Mouse (Mus musculus) urinary bladder, adult 2 months (tissue): ENCODE data around the gene Hoxc13. TPM values are rescaled to one million over a fixed set of nuclear protein-coding genes. Genes with fewer than 3 reads are reported as not detected.

Experiments
- DNase-seq: peaks from one replicate; pipeline ENCODE4 v3.0.0; 2022; ENCODE audit warnings: low spot score
- polyA plus RNA-seq: library from polyadenylated mRNA; depleted of rRNA; stranded (reverse); fragments of >200 nt; gene quantifications from 2 replicates; pipeline ENCODE4 v1.2.3, GENCODE M21; 2012

The Hoxc13 gene
- polyA plus RNA-seq, 1 experiment, result 0.12 TPM

DNA sequence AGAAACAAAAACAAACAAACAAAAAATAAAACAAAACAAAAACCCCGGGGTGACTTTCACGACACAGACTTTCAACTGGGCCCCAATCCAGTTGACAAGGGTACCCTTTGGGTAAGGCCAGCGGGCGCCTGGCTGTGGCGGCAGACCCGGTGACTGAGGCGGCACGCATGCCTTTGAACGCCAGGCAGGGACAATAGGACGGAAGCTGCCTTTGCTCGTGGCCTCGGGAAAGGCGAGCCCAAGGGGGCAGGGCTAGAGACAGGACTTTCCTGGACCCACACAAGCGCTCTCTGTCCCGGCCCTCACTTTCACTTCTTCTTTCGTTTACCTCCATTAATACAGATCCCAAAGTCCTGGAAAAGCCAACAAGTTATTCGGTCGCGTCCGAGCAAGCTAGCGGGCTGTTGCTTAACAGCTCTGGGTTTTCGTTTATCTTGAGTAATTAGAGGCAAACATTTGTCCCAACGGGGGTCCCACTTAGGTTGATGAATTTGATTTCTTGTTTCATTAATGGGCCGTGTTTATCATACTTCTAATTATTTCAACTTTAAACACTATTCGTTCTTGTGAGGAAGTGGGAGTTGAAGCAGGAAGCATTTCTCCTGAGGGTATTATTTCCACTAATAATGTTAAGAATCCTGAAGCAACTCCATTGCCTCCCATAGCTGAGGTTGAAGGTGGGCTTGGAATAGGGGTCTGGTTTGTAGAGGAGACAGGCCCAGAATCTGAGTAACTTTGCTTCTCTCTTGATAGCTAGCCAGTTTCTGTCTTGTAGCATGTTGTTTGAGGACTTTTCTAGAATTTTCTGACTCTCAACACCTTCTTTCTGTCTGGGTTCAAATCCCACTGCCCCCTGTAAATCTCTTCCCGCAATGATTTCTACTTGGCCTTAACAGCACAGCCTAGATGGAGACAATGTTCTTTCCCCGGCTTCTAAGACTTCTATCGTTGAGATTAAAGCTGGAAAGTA lies 43.1 kb downstream of the Hoxc13 start:
- no peak for DNase-seq

DNA sequence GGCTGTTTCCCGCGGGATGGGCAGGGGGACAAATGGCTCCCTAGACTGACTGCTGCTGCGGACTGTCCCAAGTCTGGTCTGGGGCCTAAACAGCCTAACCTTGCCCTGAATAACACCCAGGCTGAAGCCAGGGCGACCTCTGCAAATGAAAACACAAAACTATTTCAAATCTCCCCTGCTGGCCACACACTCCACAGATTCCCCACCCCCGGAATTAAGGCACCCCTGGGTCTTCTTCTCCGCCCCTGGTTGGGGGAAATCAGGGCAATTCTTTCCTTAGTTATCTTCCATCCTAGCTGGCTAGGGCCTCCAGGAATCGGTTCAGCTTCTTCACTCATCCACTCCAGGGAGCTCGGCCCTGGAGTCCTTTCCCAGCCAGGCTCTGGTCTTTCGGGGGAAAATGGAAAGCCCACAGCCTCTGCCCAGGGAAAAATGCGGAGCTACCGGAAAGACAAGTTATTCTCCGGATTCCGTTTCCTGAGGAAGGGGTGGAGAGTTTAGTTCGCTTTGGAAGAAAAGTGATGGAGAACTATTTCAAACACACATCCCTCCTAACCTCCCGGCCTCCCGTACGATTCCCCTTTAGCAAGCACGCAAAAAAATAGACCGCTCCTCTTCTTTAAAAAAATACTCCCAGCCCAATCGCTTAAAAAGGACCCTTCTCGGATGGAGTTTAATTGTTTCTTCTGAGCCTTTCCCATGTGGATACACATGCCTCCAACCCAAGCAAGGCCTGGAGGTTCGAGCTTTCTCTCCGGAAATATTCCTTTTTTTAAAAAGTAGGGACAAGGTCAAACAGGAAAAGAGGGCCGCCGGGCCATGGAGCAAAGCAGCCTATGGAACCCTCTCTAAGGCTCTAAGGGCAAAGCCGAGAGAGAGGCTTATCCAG lies 44.3 kb downstream of the Hoxc13 start:
- no peak for DNase-seq

DNA sequence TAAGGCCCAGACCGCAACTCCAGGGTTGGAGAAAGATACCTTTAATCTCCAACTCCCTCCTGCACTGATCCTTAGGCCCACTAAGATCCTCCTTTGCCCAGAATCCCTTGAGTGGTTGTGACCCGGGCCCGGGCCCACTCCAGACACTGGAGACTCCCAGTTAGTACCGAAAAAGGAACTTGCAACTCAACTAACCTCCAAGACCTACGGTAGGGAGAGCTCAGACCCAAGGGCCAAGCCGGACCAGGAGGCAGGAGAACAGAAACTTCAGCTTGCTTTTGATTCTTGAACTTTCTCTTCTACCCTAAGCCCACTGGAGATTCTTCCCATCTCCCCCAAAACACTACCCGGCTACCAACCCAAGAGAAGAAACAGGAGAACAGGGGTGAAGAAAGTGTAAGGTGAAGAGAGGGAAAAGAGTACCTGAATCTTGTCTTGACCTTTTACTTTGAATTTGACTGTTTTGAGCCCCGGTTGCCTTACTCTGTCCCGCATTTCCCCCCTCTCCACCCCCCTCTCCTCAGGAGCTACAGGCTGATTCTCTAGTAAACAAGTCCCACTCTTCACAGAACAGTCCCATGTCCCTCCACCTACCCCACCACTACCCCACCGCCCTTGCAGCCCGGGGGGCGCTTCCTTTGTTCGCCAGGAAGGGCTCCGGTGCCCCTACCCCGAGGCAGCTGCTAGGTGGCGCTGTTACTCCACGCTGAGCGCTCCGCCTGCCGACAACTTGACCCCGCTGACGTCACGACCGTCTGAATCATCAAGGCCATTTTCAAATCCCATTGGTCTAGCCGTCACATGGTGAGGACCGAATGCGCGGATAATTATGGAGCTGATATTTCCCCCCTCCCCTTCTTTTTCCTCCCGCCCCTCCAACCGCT lies 45.2 kb downstream of the Hoxc13 start:
- peak; percentile 65 for DNase-seq

DNA sequence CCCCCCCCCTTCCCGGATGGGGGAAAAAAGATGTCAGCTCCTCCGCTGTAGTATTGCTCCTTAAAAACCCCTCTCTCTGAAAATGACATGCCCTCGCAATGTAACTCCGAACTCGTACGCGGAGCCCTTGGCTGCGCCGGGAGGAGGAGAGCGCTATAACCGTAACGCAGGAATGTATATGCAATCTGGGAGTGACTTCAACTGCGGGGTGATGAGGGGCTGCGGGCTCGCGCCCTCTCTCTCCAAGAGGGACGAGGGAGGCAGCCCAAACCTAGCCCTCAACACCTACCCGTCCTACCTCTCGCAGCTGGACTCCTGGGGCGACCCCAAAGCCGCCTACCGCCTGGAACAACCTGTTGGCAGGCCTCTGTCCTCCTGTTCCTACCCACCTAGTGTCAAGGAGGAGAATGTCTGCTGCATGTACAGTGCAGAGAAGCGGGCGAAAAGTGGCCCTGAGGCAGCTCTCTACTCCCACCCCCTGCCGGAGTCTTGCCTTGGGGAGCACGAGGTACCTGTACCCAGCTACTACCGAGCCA lies 45.9 kb downstream of the Hoxc13 start, which contains the start of gene Hoxc10:
TSS of gene Hoxc10 (plus strand) at position 21 of the 536 bp plus-strand sequence.
- no peak for DNase-seq

DNA sequence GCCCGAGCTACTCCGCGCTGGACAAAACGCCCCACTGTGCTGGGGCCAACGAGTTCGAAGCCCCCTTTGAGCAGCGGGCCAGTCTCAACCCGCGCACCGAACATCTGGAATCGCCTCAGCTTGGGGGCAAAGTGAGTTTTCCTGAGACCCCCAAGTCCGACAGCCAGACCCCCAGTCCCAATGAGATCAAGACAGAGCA lies 46.3 kb downstream of the Hoxc13 start, which contains the start of gene Hoxc5:
TSS of gene Hoxc5 (plus strand) at position 132 of the 199 bp plus-strand sequence.
- no peak for DNase-seq

DNA sequence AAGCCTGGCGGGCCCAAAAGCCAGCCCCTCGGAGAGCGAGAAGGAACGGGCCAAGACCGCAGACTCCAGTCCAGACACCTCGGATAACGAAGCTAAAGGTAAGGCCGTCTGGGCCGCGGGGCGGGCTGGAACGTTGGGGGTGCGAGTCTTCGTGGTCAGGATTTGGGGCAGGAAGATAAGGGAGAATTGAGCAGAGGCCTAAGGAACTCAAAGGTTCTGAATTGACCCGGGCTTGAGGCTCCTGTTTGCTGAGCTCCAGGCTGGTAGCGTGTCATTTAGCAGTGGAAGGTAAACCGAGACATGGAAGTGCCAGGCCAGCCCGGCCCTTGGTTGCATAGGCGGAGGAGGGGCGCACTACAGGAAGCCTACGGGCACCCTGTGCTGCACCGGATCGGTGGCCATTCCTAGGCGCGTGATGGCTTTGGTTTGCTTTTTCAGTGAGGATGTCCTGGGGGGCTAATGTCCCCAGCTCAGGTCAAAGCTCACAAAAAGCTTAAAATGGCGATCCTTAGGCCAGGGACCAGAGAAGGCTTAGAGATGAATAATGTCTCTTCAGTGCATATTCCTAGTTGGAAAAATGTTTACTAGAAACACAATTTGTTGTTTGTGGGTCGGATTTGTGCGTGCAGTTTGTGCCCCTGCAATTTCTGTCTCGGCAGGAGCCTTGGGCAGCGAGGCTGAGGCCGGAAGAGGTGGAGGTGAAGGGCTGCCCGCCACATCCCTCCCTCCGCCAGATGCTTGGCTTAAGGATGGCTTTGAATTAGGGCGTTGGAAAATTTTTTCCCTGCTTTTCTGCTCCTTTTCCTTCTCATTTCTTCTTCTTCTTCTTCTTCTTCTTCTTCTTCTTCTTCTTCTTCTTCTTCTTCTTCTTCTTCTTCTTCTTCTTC lies 46.9 kb downstream of the Hoxc13 start:
- DNase-seq, result no peak

DNA sequence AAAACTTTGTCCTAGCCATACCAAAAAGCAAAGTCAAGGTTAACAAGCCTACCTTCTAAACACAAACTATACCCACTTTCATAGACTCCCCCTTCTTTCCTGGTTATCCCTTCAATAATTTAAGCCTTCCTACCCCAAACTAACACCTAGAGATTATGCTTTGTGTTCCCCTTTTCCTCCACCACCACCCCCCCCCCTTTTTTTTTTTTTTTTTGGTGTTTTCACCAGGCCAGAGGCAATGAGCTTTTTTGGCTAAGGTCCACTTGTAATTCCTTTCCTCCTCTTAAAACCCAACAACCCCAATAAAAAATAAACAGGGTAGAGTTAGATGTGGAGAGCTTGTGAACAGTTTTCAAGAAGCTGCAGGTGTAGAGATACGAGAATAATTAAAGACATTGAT lies 48.4 kb downstream of the Hoxc13 start:
- no peak for DNase-seq

DNA sequence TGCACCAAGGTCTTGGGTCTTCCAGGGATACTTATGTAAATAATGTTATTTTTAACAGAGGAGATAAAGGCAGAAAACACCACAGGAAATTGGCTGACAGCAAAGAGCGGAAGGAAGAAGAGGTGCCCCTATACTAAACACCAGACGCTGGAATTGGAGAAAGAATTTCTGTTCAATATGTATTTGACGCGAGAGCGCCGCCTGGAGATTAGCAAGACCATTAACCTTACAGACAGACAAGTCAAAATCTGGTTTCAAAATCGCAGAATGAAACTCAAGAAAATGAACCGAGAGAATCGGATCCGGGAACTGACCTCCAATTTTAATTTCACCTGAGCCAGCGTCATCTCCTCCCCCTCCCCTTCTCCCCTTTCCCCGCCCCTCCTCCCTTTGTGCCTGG lies 49.8 kb downstream of the Hoxc13 start:
- DNase-seq, result no peak

DNA sequence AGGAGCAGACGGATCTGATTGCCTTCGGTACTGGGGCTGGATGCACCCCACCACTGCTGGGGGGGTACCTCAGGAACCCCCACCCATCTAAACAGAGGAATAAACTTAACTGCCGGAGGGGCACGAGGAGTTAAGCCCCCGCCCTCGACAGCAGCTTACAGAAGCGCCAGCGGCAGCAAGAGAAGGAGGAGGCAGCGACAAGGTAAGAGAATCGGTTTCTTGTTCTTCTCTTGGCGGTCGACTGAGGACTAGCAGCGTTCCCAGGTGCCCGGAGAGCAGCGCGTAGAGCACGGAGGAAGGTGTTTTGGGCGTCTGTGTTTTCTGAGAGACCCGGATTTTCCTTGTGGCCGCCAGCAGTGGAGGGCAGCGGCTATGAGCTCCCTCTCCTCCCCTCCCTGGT lies 51.4 kb downstream of the Hoxc13 start:
- DNase-seq, result no peak

DNA sequence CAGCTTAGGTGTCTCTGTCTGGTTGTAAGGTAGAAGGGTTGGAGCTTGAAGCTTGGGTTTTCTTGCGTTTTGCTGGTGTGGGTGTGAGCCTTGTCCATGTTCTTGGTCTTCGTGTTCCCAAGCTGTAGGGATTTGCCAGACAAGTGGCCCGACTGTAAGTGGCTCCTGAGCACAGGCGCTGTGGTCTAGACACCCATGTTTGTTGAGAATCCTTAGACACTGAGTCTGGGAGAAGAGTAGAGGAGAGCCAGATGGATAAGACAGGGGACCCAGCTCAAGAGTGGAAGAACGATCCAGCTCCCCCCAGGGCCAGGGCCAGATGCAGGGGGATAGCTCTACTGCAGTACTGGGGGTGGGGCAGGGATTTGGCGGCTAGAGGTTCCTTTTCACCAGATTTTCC lies 51.9 kb downstream of the Hoxc13 start:
- no peak for DNase-seq

DNA sequence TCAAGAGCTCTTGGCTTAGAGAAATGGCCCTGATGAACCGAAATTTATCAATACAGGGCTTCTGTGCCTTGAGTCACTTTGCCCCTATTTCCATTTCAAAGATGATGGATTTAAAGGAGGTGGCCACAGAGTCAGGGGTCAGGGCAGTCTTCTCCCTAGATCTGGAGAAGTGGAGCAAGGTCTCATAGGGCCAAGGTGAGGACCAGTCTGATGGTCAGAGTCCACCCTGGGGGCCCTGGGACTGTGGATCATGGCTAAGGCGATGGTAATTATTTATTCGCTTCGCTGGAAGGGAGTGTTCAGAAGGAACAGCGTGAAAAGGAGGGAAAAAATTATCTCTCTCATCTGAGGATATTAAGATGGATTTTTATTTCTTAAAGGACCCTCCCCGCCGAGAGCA lies 54.1 kb downstream of the Hoxc13 start:
- DNase-seq, result no peak

DNA sequence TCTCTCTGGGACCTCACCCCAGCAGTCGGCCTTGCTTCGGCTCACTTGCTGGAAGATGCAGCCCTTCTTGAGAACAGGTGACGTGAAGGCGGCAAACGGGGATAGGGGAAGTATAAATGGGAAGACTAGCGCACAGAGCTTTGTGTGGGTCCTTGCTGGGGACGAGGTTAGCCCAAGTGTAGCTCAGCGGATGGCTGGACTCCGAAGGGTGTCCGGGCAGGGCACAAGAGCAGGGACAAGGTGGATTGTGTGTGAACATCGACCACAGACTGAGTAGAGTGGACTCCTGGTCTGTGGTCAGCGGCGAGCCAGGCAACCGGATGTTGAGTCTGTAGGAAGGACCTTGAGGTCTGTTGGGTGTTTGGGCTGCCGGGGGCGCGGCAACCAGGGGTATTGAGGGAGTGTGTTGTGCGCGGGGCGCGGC lies 54.8 kb downstream of the Hoxc13 start:
- DNase-seq, result peak; percentile 20

DNA sequence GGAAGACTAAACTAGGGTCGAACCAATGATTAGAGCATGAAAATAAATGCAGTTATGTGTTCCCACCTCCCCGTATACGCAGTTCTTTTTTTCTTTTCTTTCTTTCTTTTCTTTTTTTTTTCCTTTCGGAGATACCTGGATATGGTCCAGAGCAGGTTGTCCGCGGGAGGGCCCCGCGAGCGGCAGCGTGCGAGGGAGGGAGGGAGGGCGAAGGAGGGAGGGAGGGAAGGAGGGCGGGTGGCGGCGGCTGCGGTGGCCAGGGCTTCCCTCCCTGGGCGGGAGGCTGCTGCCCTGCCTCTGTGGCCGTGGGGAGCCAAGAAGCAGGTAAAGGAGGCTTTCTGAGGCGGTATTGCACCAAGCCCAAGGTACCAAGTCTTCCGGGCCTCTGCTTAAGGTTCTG lies 55.3 kb downstream of the Hoxc13 start, which contains the start of gene Hoxc9:
TSS of gene Hoxc9 (plus strand) at position 269 of the 400 bp plus-strand sequence.
- peak; percentile 21 for DNase-seq

DNA sequence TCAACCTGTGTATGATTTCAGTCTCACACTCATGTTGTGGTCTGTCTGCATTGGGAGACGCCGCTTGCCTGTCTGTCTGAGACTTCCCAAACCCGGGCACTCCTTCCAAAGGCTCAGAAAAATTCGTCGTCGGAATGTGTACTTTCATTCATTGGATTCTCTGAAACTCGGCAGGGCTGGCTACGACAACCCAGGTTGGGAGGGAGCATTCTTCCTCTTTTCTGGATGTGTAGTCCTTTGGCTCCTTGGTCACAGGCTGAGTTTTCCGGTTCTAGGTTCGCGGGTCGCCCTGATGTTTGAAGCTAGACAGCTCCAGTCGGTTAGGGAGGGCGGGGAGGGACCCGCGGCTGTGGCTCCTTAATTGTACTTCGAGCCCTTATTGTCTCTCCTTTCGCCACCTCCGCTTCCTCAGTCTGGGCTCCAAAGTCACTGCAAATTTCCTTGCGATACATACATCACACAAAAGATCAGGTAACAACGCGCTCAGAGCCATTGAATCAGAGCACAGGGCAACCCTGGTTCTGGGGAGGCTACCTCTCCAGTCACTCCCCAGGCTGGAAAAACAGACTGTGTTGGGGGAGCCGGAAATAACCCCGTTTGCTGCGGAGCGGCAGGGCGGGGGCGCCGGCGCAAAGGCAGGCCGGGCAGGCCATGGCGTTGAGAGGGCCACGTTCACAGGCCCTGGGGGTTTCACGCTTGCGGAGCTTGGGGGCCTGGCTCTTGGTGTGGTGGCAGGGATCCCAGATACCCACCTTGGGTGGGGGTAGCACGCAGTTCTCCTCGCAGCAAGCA lies 55.9 kb downstream of the Hoxc13 start:
- peak; percentile 25 for DNase-seq

DNA sequence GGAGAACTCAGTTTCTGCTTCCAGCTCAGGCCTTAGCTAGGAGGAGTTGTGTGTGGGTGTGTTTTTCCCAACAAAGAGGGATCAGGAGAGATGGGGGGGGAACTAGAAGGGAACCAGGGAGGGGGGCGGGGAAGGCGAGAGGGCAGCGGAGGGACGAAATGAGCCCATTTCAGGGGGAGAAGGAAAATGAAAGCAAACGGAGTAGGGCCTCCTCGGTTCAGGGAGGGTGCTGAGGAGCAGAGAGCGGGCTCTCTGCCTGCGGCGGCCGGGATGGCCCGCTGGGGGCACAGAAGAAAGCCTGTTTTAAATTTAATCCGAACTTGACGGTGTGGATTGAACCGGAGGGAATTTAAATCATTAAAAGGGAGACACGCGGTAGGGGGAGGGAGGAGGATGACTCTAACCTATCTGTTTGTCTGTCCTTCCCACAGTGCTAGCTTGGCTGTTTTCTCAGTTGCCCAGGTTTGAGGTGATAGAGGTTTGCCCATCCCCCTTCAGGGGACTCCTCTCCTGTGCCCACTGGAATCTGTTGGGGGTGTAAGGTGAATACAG lies 56.6 kb downstream of the Hoxc13 start:
- DNase-seq, result no peak
